ENCODE assay signal across 8 mouse cellular contexts in the genomic region with DNA sequence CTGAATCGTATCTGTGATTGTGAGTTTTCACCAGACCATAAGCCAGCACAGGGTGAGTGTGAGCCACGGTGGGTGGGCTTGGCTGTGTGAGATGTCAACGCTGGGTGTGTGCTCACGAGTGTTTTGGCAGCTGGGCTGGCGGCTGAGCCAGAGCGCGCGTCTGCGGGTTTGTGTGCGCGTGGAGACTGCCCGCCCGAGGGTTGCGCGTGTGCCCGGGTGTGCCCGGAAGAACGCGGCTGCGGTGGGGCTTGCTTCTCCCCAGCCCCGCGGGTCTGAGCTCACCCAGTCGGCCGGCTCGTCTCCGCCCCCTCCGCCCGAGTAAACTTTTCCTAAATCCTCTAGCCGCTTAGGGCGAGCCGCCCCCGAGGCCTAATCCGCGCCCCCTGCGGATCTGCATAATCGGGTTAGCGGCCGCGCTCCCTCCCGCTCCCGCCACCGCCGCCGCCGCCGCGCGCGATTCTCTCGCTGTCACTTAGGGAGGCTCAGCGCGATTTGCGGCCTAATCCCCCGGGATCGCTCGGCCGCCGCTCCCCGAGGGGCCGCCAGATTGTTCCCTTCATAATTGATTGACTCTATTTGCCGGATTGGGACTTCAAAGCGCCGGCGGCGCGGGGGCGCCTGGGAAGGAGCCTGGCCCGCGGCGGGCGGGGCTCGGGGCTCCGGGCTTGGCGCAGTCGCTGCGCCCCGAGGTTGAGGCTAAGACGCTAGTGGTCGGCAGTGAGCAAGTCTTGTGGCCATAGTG. TPM values are rescaled to one million over a fixed set of nuclear protein-coding genes. Genes with fewer than 3 reads are reported as not detected.
A peak's percentile ranks its signal among the peaks of the same experiment; 100 is the strongest.
DNase-seq lines count a peak whose midpoint lies in the region; ATAC-seq lines count a peak whose summit lies in the region.

No protein-coding gene starts in this region.

- H3K4me3 ChIP-seq in embryonic facial prominence, embryonic 15.5 days (replicated peaks): peak overlapping the region; percentile 56
- H3K4me3 ChIP-seq in hindbrain, embryonic 14.5 days (replicated peaks; ENCODE audit: low read length): peak overlapping the region; percentile 58
- H3K4me3 ChIP-seq in limb, embryonic 11.5 days (ENCODE audit: low read depth, low read length): peak overlapping the region; percentile 59

- DNase-seq in cerebellum, postnatal 10 days: peak; percentile 61 to 70
- no peak for DNase-seq in cerebellum, adult 9-10 months
- peak; percentile 64 for DNase-seq in Muller cell, postnatal 12 days (ENCODE audit: inconsistent ontology term)
- peak; percentile 68 for DNase-seq in hindbrain, embryonic 14.5 days (ENCODE audit: low spot score)
- DNase-seq in limb, embryonic 11.5 days (ENCODE audit: low spot score): peak; percentile 68
- peak; percentile 72 for DNase-seq in mesoderm, embryonic 11.5 days (ENCODE audit: low read depth, low spot score)
- DNase-seq in right cerebral cortex, postnatal 14 days: peak; percentile 39

- peak overlapping the region; percentile 9 for H3K9ac ChIP-seq in embryonic facial prominence, embryonic 15.5 days
- H3K9ac ChIP-seq in hindbrain, embryonic 14.5 days: peak overlapping the region; percentile 66
- H3K9ac ChIP-seq in limb, embryonic 11.5 days (ENCODE audit: low read length): peak overlapping the region; percentile 57; the same call in 1 of the 2 replicates

- under 1% methylated on average over 72 of the region's 79 CpGs for WGBS in embryonic facial prominence, embryonic 15.5 days
- under 1% methylated on average over 76 of the region's 79 CpGs for WGBS in hindbrain, embryonic 14.5 days
- under 1% methylated on average over 79 of the region's 79 CpGs for WGBS in limb, embryonic 11.5 days

- peak overlapping the region; percentile 93 for H3K4me2 ChIP-seq in embryonic facial prominence, embryonic 15.5 days (replicated peaks)
- peak overlapping the region; percentile 77 for H3K4me2 ChIP-seq in hindbrain, embryonic 14.5 days (replicated peaks)
- H3K4me2 ChIP-seq in limb, embryonic 11.5 days (ENCODE audit: low read depth, severe bottlenecking): peak overlapping the region; percentile 88

- no peak overlapping the region for H3K27ac ChIP-seq in embryonic facial prominence, embryonic 15.5 days (replicated peaks)
- no peak overlapping the region for H3K27ac ChIP-seq in hindbrain, embryonic 14.5 days
- H3K27ac ChIP-seq in limb, embryonic 11.5 days (replicated peaks; ENCODE audit: low read depth, low read length): no peak overlapping the region

- H3K9me3 ChIP-seq in embryonic facial prominence, embryonic 15.5 days (replicated peaks): no peaks in the 10 kb centered on the region
- H3K9me3 ChIP-seq in hindbrain, embryonic 14.5 days (ENCODE audit: control insufficient read depth, low read length): no peaks in the 10 kb centered on the region
- no peaks in the 10 kb centered on the region for H3K9me3 ChIP-seq in limb, embryonic 11.5 days (ENCODE audit: control insufficient read depth, low read length)

- peak; percentile 59 for ATAC-seq in embryonic facial prominence, embryonic 15.5 days (ENCODE audit: insufficient number of reproducible peaks, low FRiP score, low TSS enrichment, low read depth)
- ATAC-seq in hindbrain, embryonic 14.5 days (ENCODE audit: low FRiP score): peak; percentile 72
- peak; percentile 33 for ATAC-seq in limb, embryonic 11.5 days (ENCODE audit: insufficient number of reproducible peaks, low FRiP score, low TSS enrichment, low read depth)

- peaks cover 85% of the 10 kb centered on the region for H3K27me3 ChIP-seq in embryonic facial prominence, embryonic 15.5 days
- H3K27me3 ChIP-seq in hindbrain, embryonic 14.5 days (ENCODE audit: control insufficient read depth, insufficient read depth, low read length): peaks cover 85% of the 10 kb centered on the region
- H3K27me3 ChIP-seq in limb, embryonic 11.5 days (ENCODE audit: control insufficient read depth, insufficient read depth, low read length): peaks cover 66% of the 10 kb centered on the region

- peaks cover 12% of the 10 kb centered on the region for H3K4me1 ChIP-seq in embryonic facial prominence, embryonic 15.5 days
- peaks cover 23% of the 10 kb centered on the region; the same call in 1 of the 2 replicates for H3K4me1 ChIP-seq in hindbrain, embryonic 14.5 days (replicated peaks; ENCODE audit: control insufficient read depth, insufficient read depth, low read length)
- no peaks in the 10 kb centered on the region; the same call in 1 of the 2 replicates for H3K4me1 ChIP-seq in limb, embryonic 11.5 days (ENCODE audit: control insufficient read depth, insufficient read depth, low read length)

- H3K36me3 ChIP-seq in embryonic facial prominence, embryonic 15.5 days: no peaks in the 10 kb centered on the region
- H3K36me3 ChIP-seq in hindbrain, embryonic 14.5 days (replicated peaks; ENCODE audit: control insufficient read depth, insufficient read depth): no peaks in the 10 kb centered on the region
- H3K36me3 ChIP-seq in limb, embryonic 11.5 days (ENCODE audit: control insufficient read depth, insufficient read depth, low read length): no peaks in the 10 kb centered on the region

RNA-seq across cellular contexts. Expression of gene Dmbx1, which starts 23.1 kb away (rescaled TPM):
- 3.3 TPM in 2 replicates for polyA plus RNA-seq in embryonic facial prominence, embryonic 15.5 days (2015; fragmentation: Nextera tagmentation; extraction: Ambion mirVana)
- polyA plus RNA-seq in hindbrain, embryonic 14.5 days (2014; fragmentation: Nextera tagmentation; extraction: Ambion mirVana): 2.7 and 3.3 TPM in 2 replicates
- 0.14 and 0.27 TPM in 2 replicates for polyA plus RNA-seq in limb, embryonic 11.5 days (2014; fragmentation: Nextera tagmentation; extraction: Ambion mirVana)

RNA-seq across cellular contexts. Expression of gene Faah, which starts 54.9 kb away (rescaled TPM):
- 7.0 and 8.5 TPM in 2 replicates for polyA plus RNA-seq in embryonic facial prominence, embryonic 15.5 days (2015; fragmentation: Nextera tagmentation; extraction: Ambion mirVana)
- polyA plus RNA-seq in hindbrain, embryonic 14.5 days (2014; fragmentation: Nextera tagmentation; extraction: Ambion mirVana): 18.0 and 18.5 TPM in 2 replicates
- polyA plus RNA-seq in limb, embryonic 11.5 days (2014; fragmentation: Nextera tagmentation; extraction: Ambion mirVana): 0.35 and 0.55 TPM in 2 replicates

Comparison
In these comparisons a context has a peak if more than half of its experiments do, and no peak if none do; other contexts are left out.
1. H3K9ac ChIP-seq: peak in every context shown above with its lines; median percentile 66 in hindbrain, embryonic 14.5 days; 57 in limb, embryonic 11.5 days; 9 in embryonic facial prominence, embryonic 15.5 days.